16 mouse cellular contexts compared by ENCODE assay signal in genomic region chr7:133089621-133090260, GRCm38 (mm10). TPM values are rescaled to one million over a fixed set of nuclear protein-coding genes. Genes with fewer than 3 reads are reported as not detected.
DNase-seq lines count a peak whose midpoint lies in the region; ATAC-seq lines count a peak whose summit lies in the region.
"Had no signal": no experiment of that assay in that cellular context is flagged by ENCODE, and none has a peak within 500 bp of the region (broad histone marks: within the 10 kb centered on the region; RNA-seq: fewer than 3 reads in every experiment).

No protein-coding gene starts in this region.

- H3K4me1 ChIP-seq in heart, embryonic 12.5 days (replicated peaks) = peaks cover 57% of the 10 kb centered on the region
- peaks cover 26% of the 10 kb centered on the region for H3K4me1 ChIP-seq in intestine, embryonic 16.5 days (ENCODE audit: control insufficient read depth, insufficient read depth, low read length)

- DNase-seq in heart, postnatal 25 days (ENCODE audit: low spot score) = no peak
- DNase-seq in kidney, adult 18-20 months = peak; percentile 28
- no peak for DNase-seq in kidney, postnatal 36 days
- DNase-seq in NIH3T3 (ENCODE audit: low read depth) = peak; percentile 27
- DNase-seq in right cerebral cortex, postnatal 25 days = no peak
- DNase-seq in spleen, postnatal 36 days (ENCODE audit: low spot score in 2 of 2) = no peak
- DNase-seq: cerebellum, adult 9-11 months; kidney, adult 9 months; lung, postnatal 36 days; right cerebral cortex, postnatal 4 days had no signal

- no peaks in the 10 kb centered on the region for H3K27me3 ChIP-seq in heart, embryonic 12.5 days (replicated peaks)
- no peaks in the 10 kb centered on the region for H3K27me3 ChIP-seq in intestine, embryonic 16.5 days (replicated peaks; ENCODE audit: control insufficient read depth, insufficient read depth, low read length)
- H3K27me3 ChIP-seq: embryonic facial prominence, embryonic 12.5 days; stomach, embryonic 15.5 days had no signal

- H3K4me3 ChIP-seq in heart, embryonic 12.5 days = no peak overlapping the region
- no peak overlapping the region for H3K4me3 ChIP-seq in intestine, embryonic 16.5 days (ENCODE audit: low read length)
- H3K4me3 ChIP-seq: embryonic facial prominence, embryonic 12.5 days; stomach, embryonic 15.5 days had no signal

- no peaks in the 10 kb centered on the region for H3K9me3 ChIP-seq in heart, embryonic 12.5 days (replicated peaks)
- H3K9me3 ChIP-seq in intestine, embryonic 16.5 days (ENCODE audit: control insufficient read depth, low read length) = no peaks in the 10 kb centered on the region
- H3K9me3 ChIP-seq: embryonic facial prominence, embryonic 12.5 days; stomach, embryonic 15.5 days had no signal

- intact Hi-C loops in heart, postnatal 25 days (cut with DNase I) = no loop called here

- H3K36me3 ChIP-seq in heart, embryonic 12.5 days = peaks cover 6% of the 10 kb centered on the region
- no peaks in the 10 kb centered on the region for H3K36me3 ChIP-seq in intestine, embryonic 16.5 days (ENCODE audit: control insufficient read depth, insufficient read depth, low read length)

- WGBS in heart, embryonic 12.5 days = 79% methylated on average over 11 of the region's 11 CpGs
- 74% methylated on average over 11 of the region's 11 CpGs for WGBS in intestine, embryonic 16.5 days

- no peak overlapping the region for H3K4me2 ChIP-seq in heart, embryonic 12.5 days
- H3K4me2 ChIP-seq in intestine, embryonic 16.5 days (ENCODE audit: low read depth, low read length) = no peak overlapping the region
- H3K4me2 ChIP-seq: embryonic facial prominence, embryonic 12.5 days; liver, embryonic 11.5 days had no signal

- H3K9ac ChIP-seq in heart, embryonic 12.5 days = no peak overlapping the region
- H3K9ac ChIP-seq in intestine, embryonic 16.5 days (ENCODE audit: low read depth, low read length) = no peak overlapping the region
- H3K9ac ChIP-seq: embryonic facial prominence, embryonic 12.5 days; stomach, embryonic 15.5 days had no signal

- H3K27ac ChIP-seq in heart, embryonic 12.5 days (ENCODE audit: poor library complexity, severe bottlenecking) = peak overlapping the region; percentile 60
- H3K27ac ChIP-seq in intestine, embryonic 16.5 days (ENCODE audit: low read length) = peak overlapping the region; percentile 4; the same call in 1 of the 2 replicates

- no peak for ATAC-seq in heart, embryonic 12.5 days (ENCODE audit: insufficient number of reproducible peaks, low FRiP score)
- ATAC-seq in intestine, embryonic 16.5 days = no peak

RNA-seq across cellular contexts. Expression of gene Fgfr2, which starts 33.4 kb away (rescaled TPM):
- 33.6 and 34.1 TPM in 2 replicates for polyA plus RNA-seq in heart, embryonic 12.5 days (2016; fragmentation: Nextera tagmentation; extraction: Ambion mirVana)
- total RNA-seq in heart, postnatal 25 days (2021) = 1 to 10 TPM; 1.7 to 1.8 TPM
- 47.3 and 47.6 TPM in 2 replicates for polyA plus RNA-seq in intestine, embryonic 16.5 days (2015; fragmentation: Nextera tagmentation; extraction: Ambion mirVana)
- total RNA-seq: granulocyte monocyte progenitor cell, adult 5-6 weeks had no signal

RNA-seq across cellular contexts. Expression of gene Ctbp2, which starts 34.4 kb away (rescaled TPM):
- polyA plus RNA-seq in heart, embryonic 12.5 days (2016; fragmentation: Nextera tagmentation; extraction: Ambion mirVana) = 60.6 and 66.2 TPM in 2 replicates
- total RNA-seq in heart, postnatal 25 days (2021) = 10 to 100 TPM; 24.8 to 36.1 TPM
- 78.3 and 80.2 TPM in 2 replicates for polyA plus RNA-seq in intestine, embryonic 16.5 days (2015; fragmentation: Nextera tagmentation; extraction: Ambion mirVana)

Comparison
In these comparisons a context has a peak if more than half of its experiments do, and no peak if none do; other contexts are left out.
1. DNase-seq: peak in kidney, adult 18-20 months (single experiment) and NIH3T3 (single experiment); none in heart, postnatal 25 days (single experiment), kidney, postnatal 36 days (0 of 2), right cerebral cortex, postnatal 25 days (single experiment) and spleen, postnatal 36 days (0 of 2).